Comparison of ENCODE assay signal across 24 mouse cellular contexts in the genomic region with DNA sequence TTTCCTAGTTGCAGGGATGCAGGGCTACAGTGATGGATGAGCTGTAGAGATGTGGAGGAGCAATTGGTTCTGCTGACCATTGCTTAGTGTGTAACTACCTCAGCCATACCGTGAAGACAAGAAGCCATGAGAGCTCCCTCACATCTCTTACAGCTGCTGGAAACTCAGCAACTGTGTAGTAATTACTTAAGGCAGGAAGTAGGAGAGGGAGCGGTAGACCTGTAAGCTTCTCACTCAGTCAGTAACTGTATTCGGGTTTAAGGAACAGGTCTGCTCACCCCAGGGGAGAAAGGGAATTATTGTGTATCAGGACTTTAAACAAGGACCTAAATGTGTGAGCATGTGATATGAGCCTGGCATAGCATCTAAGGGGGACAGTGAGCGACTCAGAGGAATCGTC.
DNase-seq lines count a peak whose midpoint lies in the region; ATAC-seq and TF ChIP-seq lines count a peak whose summit lies in the region.
"Had no signal": no experiment of that assay in that cellular context is flagged by ENCODE, and none has a peak within 500 bp of the region (broad histone marks: within the 10 kb centered on the region; RNA-seq: fewer than 3 reads in every experiment).

No protein-coding gene starts in this region.

- no peak overlapping the region for H3K27ac ChIP-seq in intestine, embryonic 14.5 days (ENCODE audit: low read depth)
- H3K27ac ChIP-seq in intestine, embryonic 15.5 days: no peak overlapping the region
- H3K27ac ChIP-seq in midbrain, embryonic 11.5 days (ENCODE audit: low read depth, low read length): no peak overlapping the region
- no peak overlapping the region for H3K27ac ChIP-seq in midbrain, postnatal 0 days (ENCODE audit: low read depth, low read length)
- H3K27ac ChIP-seq: embryonic facial prominence, embryonic 10.5 days; embryonic facial prominence, embryonic 12.5 days; forebrain, embryonic 13.5 days; forebrain, embryonic 15.5 days had no signal

- no peaks in the 10 kb centered on the region for H3K9me3 ChIP-seq in intestine, embryonic 14.5 days (ENCODE audit: control insufficient read depth, low read length)
- no peaks in the 10 kb centered on the region for H3K9me3 ChIP-seq in intestine, embryonic 15.5 days
- no peaks in the 10 kb centered on the region for H3K9me3 ChIP-seq in midbrain, embryonic 11.5 days (ENCODE audit: control insufficient read depth, low read length)
- H3K9me3 ChIP-seq in midbrain, postnatal 0 days (ENCODE audit: low read length): no peaks in the 10 kb centered on the region
- H3K9me3 ChIP-seq: embryonic facial prominence, embryonic 10.5 days; embryonic facial prominence, embryonic 12.5 days; forebrain, embryonic 13.5 days; forebrain, embryonic 15.5 days had no signal

- no peak overlapping the region for H3K4me2 ChIP-seq in intestine, embryonic 14.5 days (ENCODE audit: low read length)
- no peak overlapping the region for H3K4me2 ChIP-seq in intestine, embryonic 15.5 days (replicated peaks)
- H3K4me2 ChIP-seq in midbrain, embryonic 11.5 days: no peak overlapping the region
- no peak overlapping the region for H3K4me2 ChIP-seq in midbrain, postnatal 0 days (ENCODE audit: low read depth, low read length, poor library complexity, severe bottlenecking)
- H3K4me2 ChIP-seq: embryonic facial prominence, embryonic 12.5 days; forebrain, embryonic 13.5 days; forebrain, embryonic 15.5 days had no signal

- 65% methylated on average over 5 of the region's 5 CpGs for WGBS in intestine, embryonic 14.5 days
- 65% methylated on average over 5 of the region's 5 CpGs for WGBS in intestine, embryonic 15.5 days
- WGBS in midbrain, embryonic 11.5 days: 74% methylated on average over 5 of the region's 5 CpGs
- WGBS in midbrain, postnatal 0 days: 60% methylated on average over 5 of the region's 5 CpGs

- H3K36me3 ChIP-seq in intestine, embryonic 14.5 days (ENCODE audit: control insufficient read depth, insufficient read depth, low read length): no peaks in the 10 kb centered on the region
- H3K36me3 ChIP-seq in intestine, embryonic 15.5 days: no peaks in the 10 kb centered on the region
- no peaks in the 10 kb centered on the region for H3K36me3 ChIP-seq in midbrain, embryonic 11.5 days (ENCODE audit: control insufficient read depth, insufficient read depth, low read length)
- no peaks in the 10 kb centered on the region for H3K36me3 ChIP-seq in midbrain, postnatal 0 days (ENCODE audit: insufficient read depth, low read length)
- H3K36me3 ChIP-seq: embryonic facial prominence, embryonic 10.5 days; embryonic facial prominence, embryonic 12.5 days; forebrain, embryonic 15.5 days; G1E had no signal

- H3K4me1 ChIP-seq in intestine, embryonic 14.5 days (replicated peaks; ENCODE audit: control insufficient read depth, insufficient read depth, low read length): no peaks in the 10 kb centered on the region
- no peaks in the 10 kb centered on the region for H3K4me1 ChIP-seq in intestine, embryonic 15.5 days (replicated peaks)
- peaks cover 26% of the 10 kb centered on the region for H3K4me1 ChIP-seq in midbrain, embryonic 11.5 days (ENCODE audit: control insufficient read depth, insufficient read depth, low read length)
- H3K4me1 ChIP-seq in midbrain, postnatal 0 days (ENCODE audit: insufficient read depth, low read length): no peaks in the 10 kb centered on the region

- H3K9ac ChIP-seq in intestine, embryonic 14.5 days (ENCODE audit: low read length): no peak overlapping the region
- H3K9ac ChIP-seq in intestine, embryonic 15.5 days: no peak overlapping the region
- H3K9ac ChIP-seq in midbrain, embryonic 11.5 days (ENCODE audit: low read length): no peak overlapping the region
- H3K9ac ChIP-seq in midbrain, postnatal 0 days (replicated peaks; ENCODE audit: low read length, poor library complexity, severe bottlenecking): no peak overlapping the region
- H3K9ac ChIP-seq: embryonic facial prominence, embryonic 12.5 days; forebrain, embryonic 13.5 days; forebrain, embryonic 15.5 days had no signal

- no peak overlapping the region for H3K4me3 ChIP-seq in intestine, embryonic 14.5 days (ENCODE audit: low read depth, low read length)
- no peak overlapping the region for H3K4me3 ChIP-seq in intestine, embryonic 15.5 days (replicated peaks)
- no peak overlapping the region for H3K4me3 ChIP-seq in midbrain, embryonic 11.5 days (ENCODE audit: low read depth, low read length)
- no peak overlapping the region for H3K4me3 ChIP-seq in midbrain, postnatal 0 days (ENCODE audit: low read depth, low read length)
- H3K4me3 ChIP-seq: embryonic facial prominence, embryonic 10.5 days; embryonic facial prominence, embryonic 12.5 days; forebrain, embryonic 13.5 days; forebrain, embryonic 15.5 days had no signal

- ATAC-seq in intestine, embryonic 14.5 days (replicated peaks; ENCODE audit: low FRiP score, low TSS enrichment, low read depth): no peak
- ATAC-seq in intestine, embryonic 15.5 days: no peak
- no peak for ATAC-seq in midbrain, embryonic 11.5 days (ENCODE audit: low FRiP score)
- no peak for ATAC-seq in midbrain, postnatal 0 days (ENCODE audit: low FRiP score)
- ATAC-seq: activated CD4-positive, CD25-positive, alpha-beta regulatory T cell, adult 4 months; CD4-positive, CD25-positive, alpha-beta regulatory T cell, adult 4 months; forebrain, embryonic 13.5 days; forebrain, embryonic 15.5 days; Patski had no signal

- no peaks in the 10 kb centered on the region for H3K27me3 ChIP-seq in intestine, embryonic 14.5 days (replicated peaks; ENCODE audit: control insufficient read depth, insufficient read depth, low read length)
- H3K27me3 ChIP-seq in intestine, embryonic 15.5 days (replicated peaks): no peaks in the 10 kb centered on the region
- no peaks in the 10 kb centered on the region for H3K27me3 ChIP-seq in midbrain, embryonic 11.5 days (ENCODE audit: control insufficient read depth, insufficient read depth, low read length)
- H3K27me3 ChIP-seq in midbrain, postnatal 0 days (ENCODE audit: insufficient read depth, low read length): no peaks in the 10 kb centered on the region
- H3K27me3 ChIP-seq: CH12.LX; embryonic facial prominence, embryonic 12.5 days; forebrain, embryonic 13.5 days; forebrain, embryonic 15.5 days had no signal

- no peak for TF ChIP-seq CTCF in midbrain, postnatal 0 days (IDR thresholded peaks at IDR 0.05)

- DNase-seq in heart, adult 11 months: peak; percentile 52
- no peak for DNase-seq in heart, adult 9 months (ENCODE audit: low spot score in 2 of 2)
- peak; percentile 36 for DNase-seq in intestine, embryonic 14.5 days (ENCODE audit: low spot score)
- peak; percentile 83 for DNase-seq in midbrain, embryonic 11.5 days (ENCODE audit: low spot score, missing footprints)
- DNase-seq in midbrain, postnatal 0 days (ENCODE audit: low spot score): no peak
- DNase-seq: adrenal gland, adult 8-10 months; adrenal gland, postnatal 14 days; adrenal gland, postnatal 36 days; B cell, adult 2 months; cerebellum, adult 11-12 months; cerebellum, adult 2 months; cerebellum, adult 9-10 months; cerebellum, postnatal 10 days; cerebellum, postnatal 25 days had no signal

Comparison
In these comparisons a context has a peak if more than half of its experiments do, and no peak if none do; other contexts are left out.
1. DNase-seq: peak in heart, adult 11 months (single experiment), intestine, embryonic 14.5 days (single experiment) and midbrain, embryonic 11.5 days (single experiment); none in heart, adult 9 months (0 of 2) and midbrain, postnatal 0 days (single experiment).